In genomic region chr8:106510365-106510975, GRCm38 (mm10) we compare ENCODE assay signal across 8 mouse cellular contexts. TPM values are rescaled to one million over a fixed set of nuclear protein-coding genes. Genes with fewer than 3 reads are reported as not detected.
DNase-seq lines count a peak whose midpoint lies in the region; ATAC-seq lines count a peak whose summit lies in the region.

Gene Cdh3 (plus strand): TSS chr8:106510891.

- H3K9me3 ChIP-seq in heart, embryonic 10.5 days, result no peaks in the 10 kb centered on the region
- no peaks in the 10 kb centered on the region for H3K9me3 ChIP-seq in kidney, embryonic 16.5 days (ENCODE audit: low read length)
- no peaks in the 10 kb centered on the region for H3K9me3 ChIP-seq in stomach, embryonic 15.5 days

- peak; percentile 64 for ATAC-seq in kidney, embryonic 16.5 days (ENCODE audit: low FRiP score, low TSS enrichment)
- peak; percentile 85 for ATAC-seq in stomach, embryonic 15.5 days (ENCODE audit: insufficient read depth, low FRiP score, low read depth)

- peak within 1 kb of the TSS; percentile 73 for H3K9ac ChIP-seq in kidney, embryonic 16.5 days (replicated peaks; ENCODE audit: low read length)
- H3K9ac ChIP-seq in stomach, embryonic 15.5 days, result peak within 1 kb of the TSS; percentile 23

- H3K4me2 ChIP-seq in kidney, embryonic 16.5 days (replicated peaks; ENCODE audit: low read depth, low read length), result peak within 1 kb of the TSS; percentile 71
- H3K4me2 ChIP-seq in stomach, embryonic 15.5 days, result peak within 1 kb of the TSS; percentile 81

- peaks cover 42% of the 10 kb centered on the region for H3K27me3 ChIP-seq in heart, embryonic 10.5 days (ENCODE audit: insufficient read depth, poor library complexity, severe bottlenecking)
- H3K27me3 ChIP-seq in kidney, embryonic 16.5 days (ENCODE audit: insufficient read depth, low read length), result peaks cover 8% of the 10 kb centered on the region
- H3K27me3 ChIP-seq in stomach, embryonic 15.5 days (replicated peaks), result no peaks in the 10 kb centered on the region

- DNase-seq in urinary bladder, adult 18-20 months (ENCODE audit: low spot score in 2 of 2), result peak; percentile 80 to 84
- DNase-seq in urinary bladder, postnatal 10 days (ENCODE audit: low spot score), result no peak
- DNase-seq in heart, embryonic 10.5 days (ENCODE audit: low spot score), result peak; percentile 80
- peak; percentile 78 for DNase-seq in lung, postnatal 10 days
- no peak for DNase-seq in gastrocnemius, adult 18-20 months (ENCODE audit: low spot score)
- no peak for DNase-seq in frontal cortex, postnatal 14 days (ENCODE audit: low spot score in 2 of 2)

- peak within 1 kb of the TSS; percentile 91 for H3K27ac ChIP-seq in heart, embryonic 10.5 days
- H3K27ac ChIP-seq in kidney, embryonic 16.5 days (ENCODE audit: low read length), result peak within 1 kb of the TSS; percentile 88
- peak within 1 kb of the TSS; percentile 82 for H3K27ac ChIP-seq in stomach, embryonic 15.5 days

- under 1% methylated on average over 34 of the region's 34 CpGs for WGBS in heart, embryonic 10.5 days
- WGBS in kidney, embryonic 16.5 days, result under 1% methylated on average over 34 of the region's 34 CpGs
- under 1% methylated on average over 34 of the region's 34 CpGs for WGBS in stomach, embryonic 15.5 days

- H3K4me3 ChIP-seq in heart, embryonic 10.5 days, result peak within 1 kb of the TSS; percentile 73
- H3K4me3 ChIP-seq in kidney, embryonic 16.5 days (ENCODE audit: low read length), result peak within 1 kb of the TSS; percentile 55
- H3K4me3 ChIP-seq in stomach, embryonic 15.5 days (replicated peaks), result peak within 1 kb of the TSS; percentile 50

- H3K36me3 ChIP-seq in heart, embryonic 10.5 days, result no peaks in the 10 kb centered on the region
- H3K36me3 ChIP-seq in kidney, embryonic 16.5 days (ENCODE audit: insufficient read depth, low read length), result no peaks in the 10 kb centered on the region
- H3K36me3 ChIP-seq in stomach, embryonic 15.5 days, result no peaks in the 10 kb centered on the region

- peaks cover 54% of the 10 kb centered on the region for H3K4me1 ChIP-seq in heart, embryonic 10.5 days
- peaks cover 48% of the 10 kb centered on the region for H3K4me1 ChIP-seq in kidney, embryonic 16.5 days (ENCODE audit: insufficient read depth, low read length)
- H3K4me1 ChIP-seq in stomach, embryonic 15.5 days, result peaks cover 40% of the 10 kb centered on the region

RNA-seq across cellular contexts. Expression of gene Cdh3, which starts in this region (rescaled TPM):
- polyA plus RNA-seq in heart, embryonic 10.5 days (2016; fragmentation: Nextera tagmentation; extraction: Ambion mirVana), result 31.2 and 37.7 TPM in 2 replicates
- 31.0 and 31.8 TPM in 2 replicates for polyA plus RNA-seq in kidney, embryonic 16.5 days (2015; fragmentation: Nextera tagmentation; extraction: Ambion mirVana)
- polyA plus RNA-seq in stomach, embryonic 15.5 days (2015; fragmentation: Nextera tagmentation; extraction: Ambion mirVana), result 16.3 and 17.2 TPM in 2 replicates
- not detected for total RNA-seq in gastrocnemius, adult 18-20 months (2021)

Comparison
In these comparisons a context has a peak if more than half of its experiments do, and no peak if none do; other contexts are left out.
1. DNase-seq: peak in urinary bladder, adult 18-20 months (2 of 2), heart, embryonic 10.5 days (single experiment) and lung, postnatal 10 days (single experiment); none in urinary bladder, postnatal 10 days (single experiment), gastrocnemius, adult 18-20 months (single experiment) and frontal cortex, postnatal 14 days (0 of 2).
2. Peak in every context shown above with its lines, with median percentiles within 50 percentile points of each other: H3K27ac ChIP-seq and H3K4me3 ChIP-seq.